Mouse (Mus musculus): Measurements from ENCODE around the gene Efhc1.

The Efhc1 gene

GRCm38 (mm10) chr1:20954876-20955275 lies 3.5 kb downstream of the Efhc1 start:
- DNase-seq = no peak

- DNase-seq = no peak
Observed at GRCm38 (mm10) chr1:20969642-20970041, 18.2 kb downstream of the Efhc1 start.

GRCm38 (mm10) chr1:20973389-20973788 lies 22.0 kb downstream of the Efhc1 start:
- no peak for DNase-seq

GRCm38 (mm10) chr1:20974341-20975135 lies 23.1 kb downstream of the Efhc1 start:
- no peak for DNase-seq

- DNase-seq = no peak
Observed at GRCm38 (mm10) chr1:20980553-20980952, 29.1 kb downstream of the Efhc1 start.

GRCm38 (mm10) chr1:20981764-20982163 lies 30.3 kb downstream of the Efhc1 start:
- no peak for DNase-seq

GRCm38 (mm10) chr1:20984103-20984502 lies 32.7 kb downstream of the Efhc1 start:
- DNase-seq = no peak

GRCm38 (mm10) chr1:20984582-20984981 lies 33.2 kb downstream of the Efhc1 start:
- no peak for DNase-seq

GRCm38 (mm10) chr1:20986378-20987056 lies 35.1 kb downstream of the Efhc1 start:
- no peak for DNase-seq

- no peak for DNase-seq
Observed at GRCm38 (mm10) chr1:20989461-20990083, 38.1 kb downstream of the Efhc1 start.

GRCm38 (mm10) chr1:20993690-20994089 lies 42.3 kb downstream of the Efhc1 start:
- no peak for DNase-seq

GRCm38 (mm10) chr1:20994338-20994737 lies 42.9 kb downstream of the Efhc1 start:
- DNase-seq = no peak

- peak; percentile 26 to 34 for DNase-seq
Observed at GRCm38 (mm10) chr1:20995331-20995986, 44.0 kb downstream of the Efhc1 start.

- DNase-seq = no peak
Observed at GRCm38 (mm10) chr1:20996603-20997327, 45.3 kb downstream of the Efhc1 start.

GRCm38 (mm10) chr1:20997328-20997689 lies 45.9 kb downstream of the Efhc1 start:
- no peak for DNase-seq

- DNase-seq = no peak
Observed at GRCm38 (mm10) chr1:20997881-20998389, 46.5 kb downstream of the Efhc1 start.

- peak; percentile 77 to 80 for DNase-seq
Observed at GRCm38 (mm10) chr1:21002246-21003142, 51.1 kb downstream of the Efhc1 start.

GRCm38 (mm10) chr1:21004596-21004995 lies 53.2 kb downstream of the Efhc1 start:
- DNase-seq = no peak

- DNase-seq = no peak
Observed at GRCm38 (mm10) chr1:21006775-21007174, 55.3 kb downstream of the Efhc1 start.

- DNase-seq = no peak
Observed at GRCm38 (mm10) chr1:21007941-21008701, 56.7 kb downstream of the Efhc1 start.

GRCm38 (mm10) chr1:21008891-21009290 lies 57.5 kb downstream of the Efhc1 start:
- no peak for DNase-seq

All from cerebellum, postnatal 14 days (tissue).